Mouse (Mus musculus) embryonic facial prominence, embryonic 13.5 days (tissue): ENCODE results near the gene Ccdc169. TPM values are rescaled to one million over a fixed set of nuclear protein-coding genes. Genes with fewer than 3 reads are reported as not detected.

Source experiments
- ATAC-seq: fragments of 200-750 bp; cut with Nextera tagmentation; 2 replicates; pipeline ENCODE4 v1.8.0; 2017; ENCODE audit warnings: low read depth; ENCODE audit not compliant: insufficient number of reproducible peaks, insufficient read depth, low FRiP score, low TSS enrichment
- H3K27ac ChIP-seq: fragments of 300-500 bp; sonication (generic); 2 replicates; pipeline ENCODE4 v1.5.1; 2015; ENCODE audit warnings: moderate library complexity, mild to moderate bottlenecking, inconsistent platforms
- H3K27me3 ChIP-seq: fragments of 300-500 bp; sonication (generic); 2 replicates; pipeline ENCODE4 v1.6.1; 2015; ENCODE audit warnings: mild to moderate bottlenecking, inconsistent platforms
- H3K36me3 ChIP-seq: fragments of 300-500 bp; sonication (generic); 2 replicates; pipeline ENCODE4 v1.6.1; 2015; ENCODE audit warnings: mild to moderate bottlenecking, inconsistent platforms
- H3K4me1 ChIP-seq: fragments of 300-500 bp; sonication (generic); 2 replicates; pipeline ENCODE4 v1.6.1; 2015; ENCODE audit warnings: inconsistent platforms
- H3K4me2 ChIP-seq: fragments of 300-500 bp; sonication (generic); 2 replicates; pipeline ENCODE4 v1.6.1; 2015; ENCODE audit warnings: moderate library complexity, mild to moderate bottlenecking, inconsistent platforms
- H3K4me3 ChIP-seq: fragments of 300-500 bp; sonication (generic); 2 replicates; pipeline ENCODE4 v1.5.1; 2015; ENCODE audit warnings: mild to moderate bottlenecking, inconsistent platforms
- H3K9ac ChIP-seq: fragments of 300-500 bp; sonication (generic); 2 replicates; pipeline ENCODE4 v1.6.1; 2015; ENCODE audit warnings: mild to moderate bottlenecking, inconsistent platforms
- H3K9me3 ChIP-seq: fragments of 300-500 bp; sonication (generic); 2 replicates; pipeline ENCODE4 v1.6.1; 2016; ENCODE audit warnings: inconsistent platforms
- WGBS: fragments of 180-500 bp; shearing (Covaris S2); methylation state at CpG from one replicate; pipeline ENCODE4 v1.1.7; 2015; ENCODE audit warnings: mixed read lengths; 5-methylcytosine and 5-hydroxymethylcytosine counted together
- polyA plus RNA-seq: library from polyadenylated mRNA; unstranded; fragments of >200 nt; fragmentation: Nextera tagmentation; extraction: Ambion mirVana; gene quantifications from 2 replicates; pipeline ENCODE4 v1.2.1, GENCODE M21; 2015

Ccdc169 gene
- polyA plus RNA-seq, 1 experiment from 2014 or later: 0.15 TPM

GRCm38 (mm10) chr3:55154163-55154562 lies 17.0 kb downstream of the Ccdc169 start:
- Histone ChIP-seq H3K4me1 (no peaks in the 10 kb centered on the region), H3K4me2 (no peak overlapping the region), H3K9me3 (no peaks in the 10 kb centered on the region), H3K9ac (no peak overlapping the region), H3K27me3 (no peaks in the 10 kb centered on the region), H3K27ac (no peak overlapping the region), H3K36me3 (no peaks in the 10 kb centered on the region), H3K4me3 (no peak overlapping the region)
- WGBS: 89% methylated on average over 7 of the region's 7 CpGs
- no peak for ATAC-seq

GRCm38 (mm10) chr3:55157413-55157812 lies 20.3 kb downstream of the Ccdc169 start:
- H3K4me1 ChIP-seq: no peaks in the 10 kb centered on the region
- no peaks in the 10 kb centered on the region for H3K9me3 ChIP-seq
- no peak overlapping the region for H3K4me3 ChIP-seq
- H3K27me3 ChIP-seq: no peaks in the 10 kb centered on the region
- 71% methylated on average over 5 of the region's 5 CpGs for WGBS
- H3K4me2 ChIP-seq: no peak overlapping the region
- no peak for ATAC-seq
- H3K9ac ChIP-seq: no peak overlapping the region
- no peaks in the 10 kb centered on the region for H3K36me3 ChIP-seq
- H3K27ac ChIP-seq: no peak overlapping the region

GRCm38 (mm10) chr3:55161144-55161543 lies 24.0 kb downstream of the Ccdc169 start:
- no peak overlapping the region for H3K4me3 ChIP-seq
- H3K4me2 ChIP-seq: no peak overlapping the region
- H3K36me3 ChIP-seq: no peaks in the 10 kb centered on the region
- no peaks in the 10 kb centered on the region for H3K4me1 ChIP-seq
- H3K9me3 ChIP-seq: no peaks in the 10 kb centered on the region
- H3K9ac ChIP-seq: no peak overlapping the region
- 73% methylated on average over 7 of the region's 7 CpGs for WGBS
- ATAC-seq: no peak
- no peaks in the 10 kb centered on the region for H3K27me3 ChIP-seq
- no peak overlapping the region for H3K27ac ChIP-seq

GRCm38 (mm10) chr3:55163510-55163909 lies 26.4 kb downstream of the Ccdc169 start:
- Histone ChIP-seq H3K4me2 (no peak overlapping the region), H3K27ac (no peak overlapping the region), H3K4me3 (no peak overlapping the region), H3K27me3 (no peaks in the 10 kb centered on the region), H3K9me3 (no peaks in the 10 kb centered on the region), H3K4me1 (no peaks in the 10 kb centered on the region), H3K36me3 (no peaks in the 10 kb centered on the region), H3K9ac (no peak overlapping the region)
- no peak for ATAC-seq
- WGBS: 73% methylated on average over 4 of the region's 4 CpGs

DNA sequence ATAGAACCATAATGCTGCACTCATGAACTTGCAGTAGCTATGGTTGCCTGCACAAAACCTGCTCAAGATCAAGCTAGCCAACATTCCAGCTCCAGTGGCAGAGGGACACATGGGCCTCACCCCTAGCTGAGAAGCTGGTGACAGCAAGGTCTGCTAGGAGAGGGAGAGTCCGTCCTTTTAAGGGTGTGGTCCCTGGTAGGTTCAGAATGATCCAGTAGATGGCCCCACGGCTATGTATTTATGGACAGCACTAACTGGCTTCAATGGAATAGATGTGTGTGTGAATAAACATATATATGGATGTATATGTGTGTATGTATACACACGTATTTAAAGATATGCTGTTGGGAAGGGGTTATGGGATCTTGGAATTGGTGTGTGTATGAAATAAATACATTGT lies 35.3 kb downstream of the Ccdc169 start:
- ATAC-seq: no peak
- no peak overlapping the region for H3K9ac ChIP-seq
- WGBS: 75% methylated on average over 3 of the region's 3 CpGs
- H3K4me3 ChIP-seq: no peak overlapping the region
- H3K36me3 ChIP-seq: no peaks in the 10 kb centered on the region
- H3K27me3 ChIP-seq: no peaks in the 10 kb centered on the region
- H3K27ac ChIP-seq: no peak overlapping the region
- H3K4me2 ChIP-seq: no peak overlapping the region
- no peaks in the 10 kb centered on the region for H3K9me3 ChIP-seq
- H3K4me1 ChIP-seq: no peaks in the 10 kb centered on the region

DNA sequence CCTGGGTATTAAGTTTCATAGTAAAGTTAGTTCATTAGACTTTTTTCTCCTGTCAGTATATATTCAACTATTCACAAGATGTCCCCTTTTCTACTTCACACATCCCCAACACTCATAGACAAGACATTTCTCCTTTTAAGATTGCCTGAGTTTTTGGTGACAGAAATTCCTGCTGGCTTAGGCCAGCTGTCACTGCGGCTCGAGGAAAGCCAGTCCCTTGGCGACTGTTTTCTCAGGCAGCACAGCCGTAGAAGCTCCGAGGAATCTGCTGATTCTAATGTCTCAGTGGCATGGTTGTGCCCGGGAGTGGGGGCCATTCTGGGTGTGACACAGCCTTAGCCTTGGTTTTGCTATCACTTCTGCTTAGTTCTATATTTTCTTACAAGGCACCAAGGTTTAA lies 40.1 kb downstream of the Ccdc169 start:
- no peaks in the 10 kb centered on the region for H3K27me3 ChIP-seq
- ATAC-seq: no peak
- 55% methylated on average over 6 of the region's 6 CpGs for WGBS
- no peak overlapping the region for H3K4me2 ChIP-seq
- no peak overlapping the region for H3K27ac ChIP-seq
- no peak overlapping the region for H3K4me3 ChIP-seq
- H3K9ac ChIP-seq: no peak overlapping the region
- no peaks in the 10 kb centered on the region for H3K9me3 ChIP-seq
- H3K36me3 ChIP-seq: no peaks in the 10 kb centered on the region
- no peaks in the 10 kb centered on the region for H3K4me1 ChIP-seq

GRCm38 (mm10) chr3:55181766-55182165 lies 44.6 kb downstream of the Ccdc169 start, which contains the start of gene Sohlh2:
Sohlh2 (plus strand) TSS chr3:55182028.
- Histone ChIP-seq H3K27me3 (no peaks in the 10 kb centered on the region), H3K36me3 (no peaks in the 10 kb centered on the region), H3K9ac (no peak within 1 kb of the TSS; the same call in 1 of the 2 replicates), H3K4me3 (no peak within 1 kb of the TSS), H3K4me1 (no peaks in the 10 kb centered on the region), H3K9me3 (no peaks in the 10 kb centered on the region), H3K27ac (no peak within 1 kb of the TSS), H3K4me2 (no peak within 1 kb of the TSS)
- WGBS: 93% methylated on average over 22 of the region's 22 CpGs
- 0 out of 2 replicates have a peak, but pooled peaks have one; percentile 37 for ATAC-seq

DNA sequence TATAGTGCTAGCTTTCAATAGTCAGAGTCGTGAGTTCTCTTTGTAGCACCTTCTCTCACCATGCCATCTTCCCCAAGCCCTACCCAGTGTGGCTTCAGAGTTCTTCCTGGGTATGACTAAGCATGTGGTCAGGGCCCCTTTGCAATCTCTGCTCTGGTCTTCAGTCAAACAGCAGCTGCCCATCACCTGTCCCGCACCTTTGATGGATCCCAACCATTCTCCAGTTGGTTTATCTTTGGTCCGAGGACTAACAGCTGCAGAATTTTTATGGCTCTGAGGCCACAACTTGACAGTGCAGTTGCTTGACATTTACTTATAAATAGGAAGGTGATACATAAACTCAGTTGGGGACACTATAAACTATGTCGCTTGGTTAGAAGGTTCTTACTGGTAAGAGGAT lies 54.5 kb downstream of the Ccdc169 start:
- Histone ChIP-seq H3K9ac (no peak overlapping the region), H3K27me3 (no peaks in the 10 kb centered on the region), H3K4me1 (no peaks in the 10 kb centered on the region), H3K27ac (no peak overlapping the region), H3K36me3 (no peaks in the 10 kb centered on the region), H3K9me3 (no peaks in the 10 kb centered on the region), H3K4me2 (no peak overlapping the region), H3K4me3 (no peak overlapping the region)
- WGBS: 90% methylated on average over 4 of the region's 4 CpGs
- no peak for ATAC-seq

GRCm38 (mm10) chr3:55193351-55193750 lies 56.2 kb downstream of the Ccdc169 start:
- H3K36me3 ChIP-seq: no peaks in the 10 kb centered on the region
- no peak for ATAC-seq
- WGBS: 78% methylated on average over 2 of the region's 2 CpGs

DNA sequence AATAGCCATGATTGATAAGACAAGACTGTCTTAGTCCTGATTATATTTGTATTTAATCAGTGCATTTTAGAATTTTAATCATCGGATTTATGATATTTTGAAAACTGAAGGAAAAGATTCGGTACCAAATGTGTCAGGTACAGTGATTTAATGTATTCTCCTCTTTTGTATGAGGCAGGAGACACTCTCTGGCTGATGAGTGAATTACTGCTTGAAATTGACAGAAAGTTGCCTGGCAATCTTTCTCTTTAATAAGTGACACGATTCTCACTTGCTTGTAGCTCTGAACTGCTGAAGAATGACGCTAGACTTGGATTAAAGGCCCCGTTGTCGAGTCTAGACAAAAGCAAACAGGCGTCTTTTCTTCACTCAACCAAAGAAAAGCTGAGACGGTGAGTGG lies 57.7 kb downstream of the Ccdc169 start:
- 83% methylated on average over 8 of the region's 8 CpGs for WGBS

More at GRCm38 (mm10) chr3:55193351-55193750, 56.2 kb downstream of the Ccdc169 start:
- no peak overlapping the region for H3K4me2 ChIP-seq
- no peaks in the 10 kb centered on the region for H3K9me3 ChIP-seq
- H3K4me1 ChIP-seq: no peaks in the 10 kb centered on the region
- no peak overlapping the region for H3K4me3 ChIP-seq
- H3K27me3 ChIP-seq: no peaks in the 10 kb centered on the region
- no peak overlapping the region for H3K27ac ChIP-seq
- no peak overlapping the region for H3K9ac ChIP-seq

DNA sequence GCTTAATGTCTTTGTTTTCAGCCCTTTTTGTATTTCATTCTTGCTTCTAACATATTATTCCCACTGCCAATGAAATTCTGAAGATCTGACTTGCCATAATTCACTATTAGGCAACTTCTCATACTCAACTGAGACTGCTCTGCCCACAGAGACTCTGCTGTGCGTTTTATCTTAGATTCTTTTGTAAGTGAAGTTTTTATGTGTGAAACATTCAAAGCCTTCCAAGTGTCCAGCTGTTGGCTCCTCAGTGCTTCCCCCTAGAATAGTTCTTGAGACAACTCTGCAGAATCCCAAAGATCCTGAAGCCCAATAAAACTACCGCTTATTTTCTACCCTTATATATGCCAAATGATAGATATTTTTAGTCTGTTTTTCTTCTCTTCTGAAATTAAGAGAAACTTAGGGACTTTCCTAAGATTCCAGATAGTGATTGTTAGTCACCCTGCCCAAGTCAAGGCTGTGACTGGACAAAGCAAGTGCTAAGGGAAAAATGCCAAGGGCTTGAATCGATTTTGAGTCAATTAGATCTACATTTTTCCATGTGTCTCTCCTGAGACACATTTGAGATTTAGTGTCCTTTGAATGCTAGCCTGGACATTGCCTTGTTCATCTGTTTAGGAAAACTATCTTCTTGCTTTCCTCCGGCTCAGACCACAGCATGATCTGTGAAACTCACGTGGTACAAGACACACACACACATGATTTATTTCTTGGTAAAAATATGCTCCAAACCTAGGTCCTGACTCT lies 58.6 kb downstream of the Ccdc169 start:
- no peaks in the 10 kb centered on the region for H3K9me3 ChIP-seq
- H3K4me1 ChIP-seq: no peaks in the 10 kb centered on the region
- no peaks in the 10 kb centered on the region for H3K36me3 ChIP-seq
- no peak for ATAC-seq
- H3K4me3 ChIP-seq: no peak overlapping the region
- no peak overlapping the region for H3K4me2 ChIP-seq
- no peaks in the 10 kb centered on the region for H3K27me3 ChIP-seq
- WGBS: 86% methylated on average over 5 of the region's 5 CpGs
- no peak overlapping the region for H3K27ac ChIP-seq
- H3K9ac ChIP-seq: no peak overlapping the region

More for the DNA sequence above, 57.7 kb downstream of the Ccdc169 start:
- Histone ChIP-seq H3K27ac (no peak overlapping the region), H3K4me2 (no peak overlapping the region), H3K9ac (no peak overlapping the region), H3K36me3 (no peaks in the 10 kb centered on the region), H3K9me3 (no peaks in the 10 kb centered on the region), H3K27me3 (no peaks in the 10 kb centered on the region), H3K4me1 (no peaks in the 10 kb centered on the region), H3K4me3 (no peak overlapping the region)
- no peak for ATAC-seq

DNA sequence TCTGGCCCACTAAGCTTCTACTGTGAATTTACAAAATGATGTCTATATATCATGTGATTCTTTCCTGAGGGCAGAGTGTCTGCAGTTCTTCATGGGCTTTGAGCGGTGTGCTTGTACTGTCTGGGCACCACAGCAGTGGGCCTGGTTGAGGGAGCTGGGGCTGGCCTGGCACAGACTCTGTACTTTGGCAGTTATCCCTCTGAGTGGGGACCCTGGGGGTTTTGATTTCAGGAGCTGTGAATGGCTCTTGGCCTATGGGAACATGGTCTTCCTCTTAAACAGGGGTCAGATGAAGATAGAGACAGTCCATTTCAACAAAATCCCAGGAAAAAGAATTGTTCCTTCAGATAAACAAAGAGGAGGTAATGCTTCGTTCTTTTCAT lies 59.2 kb downstream of the Ccdc169 start:
- no peak for ATAC-seq
- H3K27me3 ChIP-seq: no peaks in the 10 kb centered on the region
- H3K9me3 ChIP-seq: no peaks in the 10 kb centered on the region
- no peak overlapping the region for H3K9ac ChIP-seq
- H3K4me2 ChIP-seq: no peak overlapping the region
- H3K4me3 ChIP-seq: no peak overlapping the region
- no peaks in the 10 kb centered on the region for H3K36me3 ChIP-seq
- no peak overlapping the region for H3K27ac ChIP-seq
- WGBS: 93% methylated on average over 2 of the region's 2 CpGs
- no peaks in the 10 kb centered on the region for H3K4me1 ChIP-seq
